Mouse (Mus musculus) lung, adult 18-20 months (tissue): ENCODE data around the gene Ovol3.

Source experiments
- DNase-seq, 2 experiments: peaks; one replicate each; pipeline ENCODE4 v3.0.0; 2022; ENCODE audit warnings: mixed read lengths in 2 of 2

Gene Ovol3

GRCm38 (mm10) chr7:30193581-30194100 is 41.9 kb downstream of the Ovol3 start:
- DNase-seq = peak; percentile 88

- DNase-seq = no peak
Measured at GRCm38 (mm10) chr7:30193013-30193412, 42.5 kb downstream of the Ovol3 start.

- no peak for DNase-seq
Measured at GRCm38 (mm10) chr7:30192088-30192487, 43.4 kb downstream of the Ovol3 start.

GRCm38 (mm10) chr7:30189116-30189491 is 46.4 kb downstream of the Ovol3 start:
- no peak for DNase-seq

GRCm38 (mm10) chr7:30188344-30189115 is 47.0 kb downstream of the Ovol3 start:
- no peak for DNase-seq

- DNase-seq = no peak
Measured at GRCm38 (mm10) chr7:30184641-30185348, 50.7 kb downstream of the Ovol3 start.

- DNase-seq = peak; percentile 95 to 96
Measured at GRCm38 (mm10) chr7:30183879-30184289, 51.6 kb downstream of the Ovol3 start, which contains the start of gene Cox7a1. Cox7a1 (plus strand) TSS chr7:30184144.
